Mouse (Mus musculus) CH12.LX (cell line): Measurements from ENCODE around the gene Znfx1. TPM values are rescaled to one million over a fixed set of nuclear protein-coding genes. Genes with fewer than 3 reads are reported as not detected.
"Not testable (repeated sequence)": the region's sequence is repeated elsewhere in the genome, so short reads cannot be mapped to it uniquely, and the experiment has no call there.

Experiments used
- DNase-seq: peaks from one replicate; pipeline ENCODE4 v3.0.0-alpha.2; 2013; ENCODE audit errors: extremely low read depth
- H3K27ac ChIP-seq: 2 replicates; pipeline ENCODE4 v1.5.1; 2012; ENCODE audit warnings: low read depth, mild to moderate bottlenecking, control low read depth, moderate library complexity; ENCODE audit not compliant: insufficient read depth
- H3K27me3 ChIP-seq: replicated peaks from 2 replicates; pipeline ENCODE3; 2012; ENCODE audit warnings: inconsistent platforms
- H3K36me3 ChIP-seq, 2 experiments: replicated peaks in 1 of 2; 2 replicates each; pipeline versions ENCODE3 to v1.6.1; 2012; ENCODE audit warnings: inconsistent platforms in 1 of 2, low read length in 1 of 2, mild to moderate bottlenecking in 1 of 2, mixed read lengths in 1 of 2, moderate library complexity in 1 of 2; ENCODE audit not compliant: control insufficient read depth in 1 of 2, insufficient read depth in 1 of 2
- H3K4me1 ChIP-seq, 2 experiments: 2 replicates each; pipeline ENCODE4 v1.6.1; 2012; ENCODE audit warnings: inconsistent platforms in 1 of 2, moderate library complexity in 1 of 2; ENCODE audit not compliant: insufficient read depth in 2 of 2, control insufficient read depth in 1 of 2
- H3K4me2 ChIP-seq: 2 replicates; pipeline ENCODE4 v1.6.1; 2012; ENCODE audit warnings: low read depth, mild to moderate bottlenecking, control low read depth; ENCODE audit not compliant: poor library complexity, insufficient read depth, severe bottlenecking
- H3K4me3 ChIP-seq, 3 experiments: fragments of 150-350 bp in 1 of 3; sonication (generic) in 1 of 3; replicated peaks in 1 of 3; 2 replicates each; pipeline versions ENCODE3 to v1.5.1; 2011 to 2012; ENCODE audit warnings: low read depth in 2 of 3, low read length in 2 of 3, mild to moderate bottlenecking in 2 of 3, moderate library complexity in 2 of 3, control low read depth in 1 of 3, improper control_type of control experiment in 1 of 3, inconsistent platforms in 1 of 3, mixed read lengths in 1 of 3; ENCODE audit not compliant: poor library complexity in 1 of 3
- H3K79me2 ChIP-seq: replicated peaks from 2 replicates; pipeline ENCODE4 v1.6.1; 2012; ENCODE audit warnings: mild to moderate bottlenecking, moderate library complexity; ENCODE audit not compliant: control insufficient read depth, poor library complexity, insufficient read depth, severe bottlenecking; ENCODE audit errors: extremely low read depth
- H3K9ac ChIP-seq: 2 replicates; pipeline ENCODE4 v1.6.1; 2012; ENCODE audit warnings: low read depth, mild to moderate bottlenecking, control low read depth, moderate library complexity; ENCODE audit not compliant: insufficient read depth
- H3K9me3 ChIP-seq: replicated peaks from 2 replicates; pipeline ENCODE3; 2012; ENCODE audit warnings: low read length, inconsistent platforms, mixed read lengths
- CHD1 ChIP-seq: IDR thresholded peaks from 2 replicates; pipeline ENCODE4 v1.6.1; 2012; ENCODE audit warnings: low read depth, low read length, improper control_type of control experiment, inconsistent platforms
- CHD2 ChIP-seq: IDR thresholded peaks from 2 replicates; pipeline ENCODE4 v1.6.1; 2011; ENCODE audit warnings: low read length, improper control_type of control experiment
- E2F4 ChIP-seq: IDR thresholded peaks from 2 replicates; pipeline ENCODE4 v1.6.1; 2011; ENCODE audit warnings: low read depth, low read length, improper control_type of control experiment; ENCODE audit not compliant: insufficient replicate concordance
- HCFC1 ChIP-seq: IDR thresholded peaks from 2 replicates; pipeline ENCODE4 v1.6.1; 2012; ENCODE audit warnings: low read depth, mild to moderate bottlenecking, inconsistent platforms, low read length, improper control_type of control experiment
- IRF4 ChIP-seq: IDR thresholded peaks from 2 replicates; pipeline ENCODE4 v1.6.1; 2014; ENCODE audit warnings: low read depth, mild to moderate bottlenecking, inconsistent platforms, low read length, improper control_type of control experiment
- JUN ChIP-seq: IDR thresholded peaks from 2 replicates; pipeline ENCODE4 v1.6.1; 2011; ENCODE audit warnings: low read depth, mild to moderate bottlenecking, low read length, improper control_type of control experiment, moderate library complexity; ENCODE audit not compliant: insufficient read depth
- KAT2A ChIP-seq: IDR thresholded peaks from 2 replicates; pipeline ENCODE4 v1.6.1; 2012; ENCODE audit warnings: low read length, improper control_type of control experiment, inconsistent platforms; ENCODE audit not compliant: insufficient replicate concordance
- MAFK ChIP-seq: IDR thresholded peaks from 2 replicates; pipeline ENCODE4 v1.6.1; 2011; ENCODE audit warnings: low read length, improper control_type of control experiment; ENCODE audit not compliant: insufficient replicate concordance
- MYC ChIP-seq: IDR thresholded peaks from 2 replicates; pipeline ENCODE4 v1.6.1; 2011; ENCODE audit warnings: low read depth, mild to moderate bottlenecking, improper control_type of control experiment, low read length
- NRF1 ChIP-seq: IDR thresholded peaks from 2 replicates; pipeline ENCODE4 v1.6.1; 2014; ENCODE audit warnings: low read depth, mild to moderate bottlenecking, inconsistent platforms, low read length, improper control_type of control experiment, moderate library complexity
- POLR2AphosphoS2 ChIP-seq: IDR thresholded peaks from 2 replicates; pipeline ENCODE4 v1.6.1; 2011; ENCODE audit warnings: low read depth, low read length, improper control_type of control experiment
- SMC3 ChIP-seq: IDR thresholded peaks from 2 replicates; pipeline ENCODE4 v1.6.1; 2011; ENCODE audit warnings: low read depth, low read length, improper control_type of control experiment
- TBP ChIP-seq: conservative IDR thresholded peaks from 2 replicates; pipeline ENCODE4 v1.6.1; 2011; ENCODE audit warnings: low read depth, low read length, improper control_type of control experiment
- TCF12 ChIP-seq: IDR thresholded peaks from 2 replicates; pipeline ENCODE4 v1.6.1; 2014; ENCODE audit warnings: low read depth, mild to moderate bottlenecking, inconsistent platforms, low read length, improper control_type of control experiment
- UBTF ChIP-seq: IDR thresholded peaks from 2 replicates; pipeline ENCODE4 v1.6.1; 2012; ENCODE audit warnings: low read depth, mild to moderate bottlenecking, inconsistent platforms, low read length, improper control_type of control experiment, moderate library complexity
- ZKSCAN1 ChIP-seq: IDR thresholded peaks from 2 replicates; pipeline ENCODE4 v1.6.1; 2012; ENCODE audit warnings: low read depth, inconsistent platforms, low read length, improper control_type of control experiment, borderline replicate concordance
- ZNF384 ChIP-seq: IDR thresholded peaks from 2 replicates; pipeline ENCODE4 v1.6.1; 2012; ENCODE audit warnings: low read depth, low read length, improper control_type of control experiment, inconsistent platforms
- dilution Hi-C: fragments of 300-500 bp; cut with MboI; formaldehyde crosslinking; loops from 2 replicates; pipeline ENCODE4 v1.14.3; 2020; ENCODE audit warnings: low sequenced_read_pairs; ENCODE audit not compliant: extremely low pct_unique_long_range_greater_than_20kb, extremely low pct_ligation_motif_present
- in situ Hi-C: fragments of 300-500 bp; cut with MboI; formaldehyde crosslinking; loops from 3 replicates; pipeline ENCODE4 v1.14.3; 2019; ENCODE audit warnings: low sequenced_read_pairs, low pct_ligation_motif_present, low pct_unique_long_range_greater_than_20kb, mixed read lengths
- polyA plus RNA-seq: library from polyadenylated mRNA; unstranded; fragments of >175 nt; gene quantifications from 2 replicates; pipeline ENCODE4 v1.2.1, GENCODE M21; 2012; ENCODE audit warnings: low read depth; ENCODE audit not compliant: insufficient read length
- total RNA-seq, 2 experiments: library from RNA; depleted of rRNA; stranded (reverse); fragments of 300-350 nt in 1 of 2; fragments of >200 nt in 1 of 2; gene quantifications; 2 replicates each; pipeline ENCODE4 v1.2.3; 2012 to 2014

Znfx1 gene
- total and polyA plus RNA-seq, 3 experiments, result 5.1 to 9.0 (median 8.1) TPM

DNA sequence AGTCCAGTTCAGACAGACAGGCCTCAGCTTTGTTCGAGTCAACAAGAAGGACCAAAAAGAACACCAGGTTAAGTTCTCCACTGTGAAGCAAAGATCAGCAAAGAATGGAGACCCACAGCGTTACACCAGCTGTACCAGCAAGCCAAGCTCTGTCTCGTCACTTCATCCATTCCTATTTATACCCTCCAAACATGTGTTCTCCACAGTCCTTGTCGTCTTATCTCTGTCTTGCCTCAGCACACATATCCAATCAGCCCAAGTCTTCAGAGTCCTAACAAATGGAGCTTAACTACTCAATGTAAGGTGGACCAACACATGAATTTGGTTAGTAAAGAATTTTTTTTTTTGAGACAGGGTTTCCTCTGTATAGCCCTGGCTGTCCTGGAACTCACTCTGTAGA is 53.3 kb downstream of the Znfx1 start:
- in situ Hi-C loops, result no loop called here
- no peak for TF ChIP-seq TBP
- TF ChIP-seq CHD1, result no peak
- TF ChIP-seq E2F4, result no peak
- TF ChIP-seq JUN, result no peak
- TF ChIP-seq ZNF384, result no peak
- no peak for TF ChIP-seq IRF4
- TF ChIP-seq NRF1, result no peak
- no peak for TF ChIP-seq POLR2AphosphoS2
- TF ChIP-seq HCFC1, result no peak
- TF ChIP-seq CHD2, result no peak
- TF ChIP-seq KAT2A, result no peak
- no peak for TF ChIP-seq MYC
- TF ChIP-seq ZKSCAN1, result no peak
- TF ChIP-seq SMC3, result no peak
- TF ChIP-seq TCF12, result no peak
- TF ChIP-seq UBTF, result no peak
- TF ChIP-seq MAFK, result no peak
- TF ChIP-seq, all 38 proteins: peak for 0
- Histone ChIP-seq H3K4me1 (no peaks in the 10 kb centered on the region), H3K79me2 (no peaks in the 10 kb centered on the region), H3K9me3 (no peaks in the 10 kb centered on the region), H3K4me2 (no peak overlapping the region), H3K27ac (no peak overlapping the region), H3K36me3 (no peaks in the 10 kb centered on the region), H3K4me3 (no peak overlapping the region), H3K9ac (no peak overlapping the region), H3K27me3 (no peaks in the 10 kb centered on the region)
- dilution Hi-C loops, result no loop called here
- DNase-seq, result no peak

DNA sequence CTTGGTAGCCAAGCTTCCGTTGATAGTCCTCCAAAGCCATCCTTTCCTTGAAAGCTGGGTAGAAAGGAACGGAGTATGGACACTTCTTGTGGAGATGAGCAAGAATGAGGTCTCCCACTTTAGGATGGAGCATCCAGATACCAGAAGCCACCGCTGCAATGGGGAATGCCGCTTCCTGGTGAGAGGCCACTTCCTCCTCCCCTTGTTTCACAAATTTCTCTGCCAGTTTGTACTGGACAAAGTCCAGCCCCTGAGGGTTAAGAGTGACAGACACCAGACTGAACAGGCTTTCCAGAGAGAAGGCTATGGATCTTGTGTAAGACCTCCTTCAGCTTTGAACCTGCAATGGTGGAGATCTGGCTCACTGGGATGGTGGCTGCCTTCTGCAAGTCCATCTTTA is 55.2 kb downstream of the Znfx1 start:
- H3K27ac ChIP-seq, H3K4me3 ChIP-seq, in situ Hi-C loops, H3K36me3 ChIP-seq, H3K4me2 ChIP-seq, H3K27me3 ChIP-seq, H3K4me1 ChIP-seq, DNase-seq, H3K79me2 ChIP-seq, H3K9ac ChIP-seq, H3K9me3 ChIP-seq, dilution Hi-C loops: not testable (repeated sequence)
